Mouse (Mus musculus) cerebellum, postnatal 14 days (tissue): ENCODE measurements around the gene Pygo1.

ENCODE experiments used
- DNase-seq, 2 experiments: peaks; one replicate each; pipeline ENCODE4 v3.0.0; 2021; ENCODE audit warnings: mixed read lengths in 2 of 2

Pygo1 gene

DNA sequence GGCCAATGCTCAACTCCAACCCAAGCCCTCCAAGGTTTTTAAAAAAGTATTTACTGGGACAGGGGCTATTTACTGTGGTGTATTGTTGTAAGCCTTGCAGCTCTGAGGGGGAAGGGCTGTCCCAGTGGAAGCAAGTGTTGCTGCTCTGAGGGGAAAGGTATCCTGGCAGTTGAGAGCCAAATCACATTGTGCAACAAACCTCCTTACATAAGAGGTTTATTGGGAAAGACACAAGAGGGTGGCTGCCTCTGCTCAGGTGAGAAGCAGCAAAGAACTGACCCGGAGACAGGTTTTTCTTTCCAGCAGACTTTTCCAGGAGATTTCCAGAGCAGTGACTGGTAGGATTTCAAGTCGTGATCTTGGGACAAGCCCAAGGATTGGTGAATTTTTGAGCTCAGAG lies 10.9 kb downstream of the Pygo1 start:
- DNase-seq: no peak

DNA sequence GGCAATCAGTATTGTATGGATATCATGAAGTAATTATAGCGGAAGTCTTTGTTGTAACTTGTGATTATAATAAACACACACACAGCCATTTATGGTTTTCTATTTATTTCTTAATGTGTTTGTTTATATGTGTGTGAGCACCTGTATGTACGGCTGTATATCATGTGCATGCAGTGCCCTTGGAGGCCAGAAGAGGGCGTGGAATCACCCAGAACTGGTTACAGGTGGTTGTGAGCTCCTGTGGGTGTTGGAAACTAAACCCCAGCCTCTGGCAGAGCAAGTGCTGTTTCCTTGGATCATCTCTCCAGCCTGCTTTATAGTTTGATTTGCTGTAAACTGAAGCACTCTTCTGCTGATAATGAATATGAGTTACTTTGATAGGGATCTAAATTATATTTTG lies 18.0 kb downstream of the Pygo1 start:
- peak in 1 of 2 experiments; percentile 31 for DNase-seq

DNA sequence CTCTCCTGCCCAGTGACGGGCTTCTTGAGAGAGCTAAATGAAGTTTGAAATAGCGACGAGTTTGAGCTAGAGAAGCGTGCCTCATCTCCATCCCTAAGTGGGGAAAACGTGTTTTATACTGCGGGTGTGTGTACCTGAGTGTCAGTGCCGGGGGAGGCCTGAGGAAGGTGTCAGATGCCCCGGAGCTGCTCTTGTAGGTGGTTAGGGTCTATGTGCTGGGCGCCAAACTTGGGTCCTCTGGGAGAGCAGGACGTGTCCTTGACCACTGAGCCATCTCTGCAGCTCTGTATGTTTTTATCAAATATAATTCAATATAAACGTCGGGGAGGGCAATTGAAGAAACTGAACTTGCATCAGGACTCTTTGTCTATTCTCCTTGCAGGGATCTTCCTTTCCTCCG lies 18.8 kb downstream of the Pygo1 start:
- DNase-seq: no peak

- DNase-seq: no peak
These were observed 21.6 kb downstream of the Pygo1 start for GRCm38 (mm10) chr9:72947010-72947409.

- no peak for DNase-seq
These were observed 24.1 kb downstream of the Pygo1 start for GRCm38 (mm10) chr9:72949572-72949971.

DNA sequence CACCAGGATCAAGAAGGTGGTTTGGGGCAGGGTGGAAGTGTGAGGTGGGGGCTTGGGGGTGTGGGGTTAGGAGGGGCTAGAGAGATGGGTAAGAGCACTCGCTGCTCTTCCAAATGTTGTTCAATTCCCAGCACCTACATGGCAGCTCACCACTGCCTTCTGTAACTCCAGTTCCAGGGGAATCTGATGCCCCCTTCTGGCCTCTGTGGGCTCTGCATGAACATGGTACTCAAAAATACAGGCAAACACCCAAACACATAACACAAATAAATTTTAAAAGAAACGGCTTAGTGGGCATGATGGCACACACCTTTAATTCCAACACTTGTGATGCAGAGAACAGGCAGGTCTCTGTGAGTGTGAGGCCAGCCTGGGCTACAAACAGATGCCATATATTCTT lies 29.3 kb downstream of the Pygo1 start:
- peak in 1 of 2 experiments; percentile 49 for DNase-seq

GRCm38 (mm10) chr9:72955546-72955945 lies 30.1 kb downstream of the Pygo1 start:
- peak; percentile 62 to 71 for DNase-seq

- peak; percentile 77 to 84 for DNase-seq
These were observed 33.3 kb downstream of the Pygo1 start, which contains the start of the genes Dyx1c1 and Gm44503 for GRCm38 (mm10) chr9:72958521-72959450. Dyx1c1 (plus strand) TSS chr9:72958785. Gm44503 (plus strand) TSS chr9:72958852.

GRCm38 (mm10) chr9:72961346-72961745 lies 35.9 kb downstream of the Pygo1 start:
- DNase-seq: no peak

- no peak for DNase-seq
These were observed 36.5 kb downstream of the Pygo1 start for GRCm38 (mm10) chr9:72961959-72962358.

- DNase-seq: peak; percentile 63 to 65
These were observed 43.1 kb downstream of the Pygo1 start for GRCm38 (mm10) chr9:72968349-72969061.

- DNase-seq: no peak
These were observed 44.4 kb downstream of the Pygo1 start for GRCm38 (mm10) chr9:72969874-72970273.

DNA sequence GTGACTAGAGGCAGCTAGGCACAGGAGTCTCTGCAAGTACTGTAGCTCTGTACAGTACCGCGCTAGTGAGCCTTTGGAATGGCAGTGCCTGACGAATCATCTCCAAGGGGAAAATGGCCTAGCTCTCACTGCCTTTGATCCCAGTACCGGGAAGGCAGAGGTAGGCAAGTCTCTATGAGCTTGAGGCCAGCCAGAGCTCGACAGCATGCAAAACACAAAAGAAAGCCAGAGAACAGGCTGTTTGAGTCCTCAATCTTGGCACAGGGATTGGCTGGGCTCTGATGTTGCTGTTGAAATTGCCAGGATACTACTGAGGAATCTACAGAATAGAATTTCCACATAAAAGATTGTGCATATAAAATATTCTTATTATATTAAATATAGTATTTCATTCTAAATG lies 47.0 kb downstream of the Pygo1 start:
- DNase-seq: no peak

DNA sequence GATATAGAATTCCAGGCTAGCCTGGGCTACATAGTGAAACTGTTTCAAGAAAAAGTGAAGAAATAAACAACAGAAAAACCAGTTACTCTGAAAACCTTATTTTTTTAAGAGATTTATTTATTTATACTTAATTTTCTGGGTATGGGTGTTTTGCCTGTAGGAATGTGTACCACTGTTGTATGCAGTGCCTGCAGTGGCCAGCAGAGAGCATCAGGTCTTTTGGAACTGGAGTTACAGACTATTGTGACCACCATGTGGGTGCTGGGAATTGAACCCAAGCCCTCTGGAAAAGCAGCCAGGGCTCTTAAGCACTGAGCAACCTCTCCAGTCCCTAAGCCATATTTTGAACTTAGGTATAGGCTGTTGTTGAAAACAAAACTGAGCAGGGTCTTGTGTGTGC lies 47.5 kb downstream of the Pygo1 start:
- DNase-seq: no peak

DNA sequence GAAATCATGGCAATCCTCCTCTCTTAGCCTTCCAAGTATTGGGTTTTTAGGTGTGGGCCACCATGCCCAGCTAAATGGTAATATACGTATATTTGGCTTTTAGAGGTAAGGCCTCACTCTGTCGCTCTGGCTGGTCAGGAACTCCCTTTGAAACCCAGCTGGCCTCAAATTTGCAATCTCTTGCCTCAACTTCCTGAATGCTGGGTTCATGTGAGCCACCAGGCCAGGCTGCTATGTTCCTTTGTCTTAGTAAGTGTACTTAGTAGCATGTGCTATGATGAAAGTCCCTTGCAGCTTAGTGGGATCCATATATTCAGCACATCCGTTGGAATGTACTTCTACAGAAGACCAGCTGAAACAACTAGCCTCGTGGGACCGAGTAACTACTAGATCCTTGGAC lies 49.3 kb downstream of the Pygo1 start:
- DNase-seq: no peak

DNA sequence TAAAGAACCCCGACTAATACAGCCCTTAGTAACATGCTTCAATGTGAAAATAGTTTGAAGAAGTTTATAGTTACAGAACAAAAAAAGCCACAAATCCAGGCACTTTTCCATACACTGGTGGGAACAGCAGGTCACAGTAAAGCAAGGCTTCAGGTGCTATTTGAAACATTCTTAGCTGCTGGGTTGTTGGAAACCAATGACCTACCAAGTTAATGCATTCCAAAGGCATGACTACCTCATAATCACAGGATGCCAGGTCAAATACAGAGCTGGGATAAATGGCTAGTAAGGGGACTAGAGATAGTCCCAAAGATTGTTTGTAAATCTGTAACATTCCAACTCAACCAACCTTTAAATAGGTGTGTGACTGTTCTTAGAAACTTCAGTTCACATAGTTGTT lies 49.8 kb downstream of the Pygo1 start:
- DNase-seq: no peak

GRCm38 (mm10) chr9:72983066-72983465 lies 57.6 kb downstream of the Pygo1 start:
- no peak for DNase-seq

DNA sequence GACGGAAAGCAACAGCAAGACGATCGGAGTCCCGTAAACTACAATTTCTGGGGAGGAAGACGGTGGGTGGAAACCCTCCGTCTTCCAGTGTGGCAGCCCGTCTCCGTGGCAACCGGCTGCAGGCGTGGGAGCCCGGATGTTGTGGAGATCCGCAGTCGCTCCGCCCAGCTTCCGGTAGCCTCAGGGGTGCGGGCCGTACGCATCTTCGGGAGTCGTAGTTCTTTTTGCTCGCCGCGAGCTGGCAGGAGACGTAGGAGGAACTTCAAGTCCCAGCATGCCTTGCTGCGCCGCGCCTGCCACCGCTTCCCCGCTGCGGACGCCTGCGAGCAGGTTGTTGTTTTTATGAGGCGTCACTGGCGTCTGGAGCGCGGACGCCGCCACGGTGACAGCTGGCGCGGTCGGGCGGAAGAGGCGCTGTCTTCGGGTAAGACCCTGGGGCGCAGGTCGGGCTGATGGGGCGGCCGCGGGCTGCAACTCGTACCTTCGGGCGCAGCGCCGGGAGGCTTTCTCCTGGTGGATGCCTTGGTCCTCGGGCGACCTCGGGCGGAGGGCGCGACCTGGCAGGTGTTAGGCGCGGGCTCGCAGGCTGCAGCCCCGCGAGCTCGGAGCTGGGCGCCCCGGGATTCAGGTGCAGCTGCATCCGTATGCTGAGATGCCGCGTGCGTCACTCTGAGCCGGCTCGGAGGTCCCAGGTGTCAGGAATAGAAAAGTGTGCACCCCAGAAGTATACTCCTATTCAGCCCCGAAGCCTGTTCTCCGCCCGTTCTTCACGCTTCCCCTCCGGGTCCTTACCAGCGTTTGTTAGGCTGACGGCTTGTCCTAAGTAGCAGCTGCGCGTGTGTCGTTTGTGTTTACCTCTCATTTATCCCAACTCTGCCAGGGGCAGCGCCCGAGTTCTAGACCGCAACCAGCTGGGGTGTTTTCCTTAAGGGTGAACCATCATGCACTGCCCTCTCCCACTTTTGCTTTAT lies 60.1 kb downstream of the Pygo1 start, which contains the start of the genes Ccpg1os and Ccpg1:
Gene Ccpg1os (minus strand): TSS at position 133 of the 971 bp plus-strand sequence.
Gene Ccpg1 (plus strand): TSS at position 180 of the 971 bp plus-strand sequence.
- DNase-seq: peak; percentile 97

- DNase-seq: no peak
These were observed 62.3 kb downstream of the Pygo1 start for GRCm38 (mm10) chr9:72987703-72988102.

DNA sequence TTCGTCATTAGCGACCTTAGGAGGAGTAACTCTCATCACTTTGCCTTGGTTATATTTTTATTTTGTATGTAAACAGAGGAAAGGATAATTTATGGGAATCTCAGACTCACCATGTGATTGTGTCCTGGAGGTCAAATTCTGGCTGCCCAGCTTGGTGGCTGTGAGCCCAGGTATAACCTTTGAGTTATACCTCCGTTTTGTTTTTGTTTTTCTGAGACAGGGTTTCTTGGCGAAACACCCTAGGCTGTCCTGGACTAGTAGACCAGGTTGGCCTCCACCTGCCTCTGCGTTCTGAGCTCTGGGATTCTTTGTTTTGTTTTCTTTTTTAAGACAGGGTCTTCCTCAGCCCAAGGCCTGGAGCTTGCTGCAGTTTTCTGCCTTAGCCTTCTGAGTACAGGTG lies 63.3 kb downstream of the Pygo1 start:
- no peak for DNase-seq

- no peak for DNase-seq
These were observed 66.0 kb downstream of the Pygo1 start for GRCm38 (mm10) chr9:72991420-72991819.

- DNase-seq: no peak
These were observed 67.1 kb downstream of the Pygo1 start for GRCm38 (mm10) chr9:72992576-72992975.
